Mouse (Mus musculus) hindbrain, embryonic 13.5 days (tissue): Measurements from ENCODE around the gene Mcm3ap. TPM values are rescaled to one million over a fixed set of nuclear protein-coding genes. Genes with fewer than 3 reads are reported as not detected.

Experiments
- ATAC-seq: fragments of 200-750 bp; cut with Nextera tagmentation; 2 replicates; pipeline ENCODE4 v1.8.0; 2017; ENCODE audit warnings: moderate TSS enrichment; ENCODE audit not compliant: low FRiP score
- H3K27ac ChIP-seq: fragments of 300-500 bp; sonication (generic); 2 replicates; pipeline ENCODE4 v1.5.1; 2015; ENCODE audit warnings: inconsistent platforms, mild to moderate bottlenecking, moderate library complexity
- H3K27me3 ChIP-seq: fragments of 300-500 bp; sonication (generic); 2 replicates; pipeline ENCODE4 v1.6.1; 2015; ENCODE audit warnings: mild to moderate bottlenecking, inconsistent platforms
- H3K36me3 ChIP-seq: fragments of 300-500 bp; sonication (generic); 2 replicates; pipeline ENCODE4 v1.6.1; 2015; ENCODE audit warnings: mild to moderate bottlenecking, inconsistent platforms
- H3K4me1 ChIP-seq: fragments of 300-500 bp; sonication (generic); replicated peaks from 2 replicates; pipeline ENCODE4 v1.6.1; 2015; ENCODE audit warnings: inconsistent platforms
- H3K4me2 ChIP-seq: fragments of 300-500 bp; sonication (generic); 2 replicates; pipeline ENCODE4 v1.6.1; 2015; ENCODE audit warnings: inconsistent platforms, mild to moderate bottlenecking, moderate library complexity
- H3K4me3 ChIP-seq: fragments of 300-500 bp; sonication (generic); 2 replicates; pipeline ENCODE4 v1.5.1; 2015; ENCODE audit warnings: mild to moderate bottlenecking, inconsistent platforms
- H3K9ac ChIP-seq: fragments of 300-500 bp; sonication (generic); 2 replicates; pipeline ENCODE4 v1.6.1; 2015; ENCODE audit warnings: mild to moderate bottlenecking, inconsistent platforms
- H3K9me3 ChIP-seq: fragments of 300-500 bp; sonication (generic); 2 replicates; pipeline ENCODE4 v1.6.1; 2016; ENCODE audit warnings: inconsistent platforms
- WGBS: fragments of 180-500 bp; shearing (Covaris S2); methylation state at CpG from one replicate; pipeline ENCODE4 v1.1.7; 2015; 5-methylcytosine and 5-hydroxymethylcytosine counted together
- polyA plus RNA-seq: library from polyadenylated mRNA; unstranded; fragments of >200 nt; fragmentation: Nextera tagmentation; extraction: Ambion mirVana; gene quantifications from 2 replicates; pipeline ENCODE4 v1.2.1, GENCODE M21; 2015

Gene Mcm3ap
- polyA plus RNA-seq, 1 experiment from 2014 or later = 70.5 TPM

DNA sequence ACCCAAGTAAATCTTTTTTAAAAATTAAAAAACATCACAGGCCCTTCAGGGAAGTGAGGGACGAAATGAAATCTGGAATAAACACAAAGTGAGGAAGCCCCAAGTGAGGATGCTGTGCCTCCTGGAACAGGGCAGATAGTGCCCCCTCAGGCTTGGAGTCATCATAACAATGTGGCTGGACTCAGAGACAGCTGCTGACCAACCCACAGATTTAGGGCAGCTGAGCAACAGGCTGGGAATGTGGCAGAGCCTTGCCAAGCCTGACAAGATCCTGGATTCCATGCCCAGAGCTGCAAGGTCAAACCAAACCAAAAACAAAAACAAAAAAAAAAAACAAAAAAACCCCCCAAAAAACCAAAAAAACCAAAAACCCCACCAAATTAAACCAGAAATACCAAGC is 7.5 kb upstream of the Mcm3ap start:
- H3K36me3 ChIP-seq = peaks cover 47% of the 10 kb centered on the region
- H3K9me3 ChIP-seq = no peaks in the 10 kb centered on the region
- H3K9ac ChIP-seq = no peak overlapping the region
- no peak for ATAC-seq
- H3K4me3 ChIP-seq = no peak overlapping the region
- H3K27ac ChIP-seq = no peak overlapping the region
- H3K4me2 ChIP-seq = no peak overlapping the region
- no peaks in the 10 kb centered on the region for H3K27me3 ChIP-seq
- no peaks in the 10 kb centered on the region for H3K4me1 ChIP-seq
- whole genome bisulfite sequencing = 95% methylated on average over 1 of the region's 1 CpGs

DNA sequence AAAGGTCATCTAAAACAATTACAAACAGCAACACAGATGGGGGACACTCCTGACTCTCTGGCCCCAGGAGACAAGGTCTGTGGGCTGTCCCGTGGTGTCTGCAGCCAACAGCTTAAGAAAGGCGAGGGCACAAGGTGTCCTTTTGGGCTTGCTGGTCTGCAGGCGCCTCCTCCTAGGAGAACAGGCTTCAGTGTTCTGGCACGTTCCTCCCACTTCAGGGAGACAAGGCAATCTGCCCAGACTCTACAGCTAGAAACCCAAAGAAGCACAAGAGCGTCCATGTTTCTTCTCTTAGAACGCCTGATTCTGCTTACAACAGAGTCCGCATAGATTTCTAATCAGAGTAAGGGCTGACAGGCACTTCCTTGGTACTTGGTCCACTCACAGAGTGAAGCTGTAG is 6.4 kb upstream of the Mcm3ap start:
- H3K9ac ChIP-seq = no peak overlapping the region
- H3K27ac ChIP-seq = no peak overlapping the region
- H3K4me1 ChIP-seq = no peaks in the 10 kb centered on the region
- no peaks in the 10 kb centered on the region for H3K9me3 ChIP-seq
- H3K36me3 ChIP-seq = peaks cover 47% of the 10 kb centered on the region
- H3K4me2 ChIP-seq = no peak overlapping the region
- WGBS = 93% methylated on average over 7 of the region's 7 CpGs
- ATAC-seq = no peak
- H3K27me3 ChIP-seq = no peaks in the 10 kb centered on the region
- H3K4me3 ChIP-seq = no peak overlapping the region

DNA sequence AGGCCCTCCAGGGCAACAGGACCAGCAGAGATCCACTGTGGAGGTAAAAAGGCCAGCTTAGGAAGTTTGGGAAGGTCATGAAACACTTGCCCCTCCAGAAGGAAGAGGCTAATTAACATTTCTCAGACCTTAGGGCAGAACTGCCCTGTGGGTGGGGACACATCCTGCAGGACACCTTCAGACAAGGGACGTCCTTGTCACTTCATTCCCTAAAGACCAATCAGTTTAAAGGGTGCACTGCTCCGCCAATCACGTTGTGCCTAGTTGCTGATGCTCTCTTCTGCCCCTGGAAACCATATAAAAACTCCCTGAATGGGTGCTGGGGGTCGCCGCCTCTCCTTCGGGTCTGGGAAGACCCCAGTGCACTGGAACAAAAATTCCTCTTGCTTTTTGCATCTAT is 6.0 kb upstream of the Mcm3ap start:
- H3K27ac ChIP-seq = no peak overlapping the region
- H3K4me1 ChIP-seq = peaks cover 2% of the 10 kb centered on the region
- H3K36me3 ChIP-seq = peaks cover 47% of the 10 kb centered on the region
- H3K4me3 ChIP-seq = no peak overlapping the region
- H3K27me3 ChIP-seq = no peaks in the 10 kb centered on the region
- no peak overlapping the region for H3K9ac ChIP-seq
- WGBS = 89% methylated on average over 6 of the region's 6 CpGs
- ATAC-seq = no peak
- no peaks in the 10 kb centered on the region for H3K9me3 ChIP-seq
- no peak overlapping the region for H3K4me2 ChIP-seq

DNA sequence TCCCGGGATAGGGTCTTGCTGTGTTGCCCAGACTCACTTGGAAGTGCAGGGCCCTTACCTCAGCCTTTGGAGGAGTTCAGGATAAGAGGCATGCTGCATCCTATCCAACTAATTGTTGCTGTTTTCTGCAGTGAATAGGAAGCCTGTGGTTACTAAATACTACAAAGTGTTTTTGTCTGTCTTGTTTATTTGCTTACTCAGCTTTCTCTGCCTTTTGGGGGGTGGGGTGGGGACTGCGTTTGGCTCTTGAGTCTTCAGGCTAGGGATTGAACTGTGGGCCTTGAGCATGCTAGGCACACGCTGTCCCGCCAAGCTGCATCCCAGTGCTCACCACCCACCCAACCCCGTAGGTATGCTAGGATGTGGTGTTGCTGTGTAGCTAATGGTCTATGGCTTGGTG is 5.0 kb downstream of the Mcm3ap start:
- Histone ChIP-seq H3K9me3 (no peaks in the 10 kb centered on the region), H3K27me3 (no peaks in the 10 kb centered on the region), H3K4me1 (peaks cover 40% of the 10 kb centered on the region), H3K4me3 (no peak overlapping the region), H3K9ac (no peak overlapping the region), H3K27ac (no peak overlapping the region), H3K36me3 (peaks cover 76% of the 10 kb centered on the region), H3K4me2 (no peak overlapping the region; the same call in 1 of the 2 replicates)
- 92% methylated on average over 5 of the region's 5 CpGs for WGBS
- ATAC-seq = no peak

DNA sequence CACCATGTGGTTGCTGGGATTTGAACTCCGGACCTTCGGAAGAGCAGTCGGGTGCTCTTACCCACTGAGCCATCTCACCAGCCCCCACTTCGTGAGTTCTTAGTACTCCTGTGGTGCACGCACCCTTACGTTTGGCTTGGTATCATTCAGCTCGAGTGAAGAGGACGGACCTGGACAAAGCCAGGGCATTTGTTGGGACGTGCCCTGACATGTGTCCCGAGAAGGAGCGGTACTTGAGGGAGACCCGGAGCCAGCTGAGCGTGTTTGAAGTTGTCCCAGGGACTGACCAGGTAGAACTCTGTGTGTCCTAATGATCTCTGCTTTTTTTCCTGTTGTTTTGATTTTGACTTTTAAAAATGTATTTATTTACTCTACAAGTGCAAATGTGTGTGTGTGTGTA is 12.1 kb downstream of the Mcm3ap start:
- Histone ChIP-seq H3K27me3 (no peaks in the 10 kb centered on the region), H3K9ac (no peak overlapping the region), H3K4me2 (no peak overlapping the region), H3K27ac (no peak overlapping the region), H3K4me3 (no peak overlapping the region), H3K4me1 (no peaks in the 10 kb centered on the region), H3K9me3 (no peaks in the 10 kb centered on the region), H3K36me3 (peaks cover 98% of the 10 kb centered on the region)
- WGBS = 92% methylated on average over 13 of the region's 13 CpGs
- no peak for ATAC-seq

DNA sequence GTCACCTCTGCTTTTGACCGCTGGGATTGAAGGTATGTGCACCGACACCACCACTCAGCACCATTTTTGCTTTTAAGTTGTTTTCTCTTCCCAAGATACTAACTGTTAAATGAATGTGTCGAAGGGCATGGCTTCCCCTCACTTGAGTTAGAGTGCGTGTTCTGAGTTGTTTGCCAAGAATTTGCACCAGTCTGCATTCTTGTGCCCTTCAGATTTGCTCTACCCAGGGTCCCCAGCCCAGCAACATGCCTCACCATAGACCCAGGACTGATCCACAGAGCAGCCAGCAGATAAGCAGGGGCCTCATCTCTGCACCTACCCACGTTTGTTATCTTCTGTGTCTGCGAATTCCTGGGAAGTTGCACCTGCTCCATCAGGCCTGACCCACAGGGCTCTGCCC is 12.8 kb downstream of the Mcm3ap start:
- Histone ChIP-seq H3K9ac (no peak overlapping the region), H3K27me3 (no peaks in the 10 kb centered on the region), H3K9me3 (no peaks in the 10 kb centered on the region), H3K4me2 (no peak overlapping the region), H3K4me1 (no peaks in the 10 kb centered on the region), H3K27ac (no peak overlapping the region), H3K4me3 (no peak overlapping the region), H3K36me3 (peaks cover 98% of the 10 kb centered on the region)
- 94% methylated on average over 6 of the region's 6 CpGs for WGBS
- no peak for ATAC-seq

DNA sequence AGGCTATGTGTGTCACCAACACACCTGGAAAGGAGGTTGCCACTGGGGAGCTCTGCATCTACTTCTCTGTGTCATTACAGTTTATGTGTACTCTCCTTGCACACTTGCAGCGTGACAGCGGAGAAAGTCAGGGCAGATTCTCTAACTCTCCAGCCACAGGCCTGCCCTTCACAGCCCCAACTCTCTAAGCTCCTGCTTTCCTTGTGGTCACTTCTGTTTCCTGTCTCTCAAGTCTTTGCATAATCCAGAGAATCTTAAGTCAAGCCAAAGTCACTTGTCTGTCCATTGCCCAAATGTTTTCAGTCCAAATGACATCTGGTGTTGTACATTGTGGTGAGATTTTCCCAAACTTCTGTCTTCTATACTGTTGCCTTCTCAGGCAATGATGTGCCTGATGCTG is 17.6 kb downstream of the Mcm3ap start:
- H3K4me1 ChIP-seq = no peaks in the 10 kb centered on the region
- H3K4me2 ChIP-seq = no peak overlapping the region
- no peak overlapping the region for H3K9ac ChIP-seq
- no peak for ATAC-seq
- H3K9me3 ChIP-seq = no peaks in the 10 kb centered on the region
- peaks cover 98% of the 10 kb centered on the region for H3K36me3 ChIP-seq
- 100% methylated on average over 2 of the region's 2 CpGs for WGBS
- H3K27me3 ChIP-seq = no peaks in the 10 kb centered on the region
- no peak overlapping the region for H3K4me3 ChIP-seq
- no peak overlapping the region for H3K27ac ChIP-seq

DNA sequence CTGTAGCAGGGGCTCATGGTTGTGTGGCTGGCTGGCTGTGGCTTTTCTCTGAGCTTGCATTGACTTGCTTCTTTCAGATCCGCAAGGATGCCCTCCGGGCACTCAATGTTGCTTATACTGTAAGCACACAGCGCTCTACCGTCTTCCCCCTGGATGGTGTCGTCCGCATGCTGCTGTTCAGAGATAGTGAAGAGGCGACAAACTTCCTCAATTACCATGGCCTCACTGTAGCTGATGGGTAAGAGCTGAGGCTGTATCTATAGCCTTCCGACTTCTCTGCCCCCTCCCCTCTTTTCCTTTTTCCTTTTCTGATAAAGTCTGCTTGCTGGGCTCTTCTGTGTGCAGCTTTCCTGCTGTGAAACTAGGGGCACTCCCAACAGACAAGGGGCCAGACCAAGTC is 19.5 kb downstream of the Mcm3ap start:
- no peak overlapping the region for H3K4me3 ChIP-seq
- no peaks in the 10 kb centered on the region for H3K9me3 ChIP-seq
- H3K27ac ChIP-seq = no peak overlapping the region
- WGBS = 96% methylated on average over 8 of the region's 8 CpGs
- H3K9ac ChIP-seq = no peak overlapping the region
- no peaks in the 10 kb centered on the region for H3K4me1 ChIP-seq
- H3K36me3 ChIP-seq = peaks cover 94% of the 10 kb centered on the region
- no peak overlapping the region for H3K4me2 ChIP-seq
- H3K27me3 ChIP-seq = no peaks in the 10 kb centered on the region
- no peak for ATAC-seq

DNA sequence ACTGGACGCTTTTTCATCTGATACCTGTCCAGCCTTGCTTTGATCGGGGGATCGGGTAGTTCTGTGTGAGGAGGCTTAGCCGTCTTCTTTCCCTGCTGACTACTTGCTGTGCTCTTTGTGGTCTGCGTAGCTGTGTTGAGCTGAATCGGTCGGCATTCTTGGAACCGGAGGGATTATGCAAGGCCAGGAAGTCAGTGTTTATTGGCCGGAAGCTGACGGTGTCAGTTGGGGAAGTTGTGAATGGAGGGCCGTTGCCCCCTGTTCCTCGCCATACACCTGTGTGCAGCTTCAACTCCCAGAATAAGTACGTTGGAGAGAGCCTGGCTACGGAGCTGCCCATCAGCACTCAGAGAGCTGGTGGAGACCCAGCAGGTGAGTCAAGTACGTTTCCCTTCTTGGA is 20.5 kb downstream of the Mcm3ap start:
- no peak overlapping the region for H3K4me3 ChIP-seq
- H3K36me3 ChIP-seq = peaks cover 94% of the 10 kb centered on the region
- no peaks in the 10 kb centered on the region for H3K27me3 ChIP-seq
- no peak overlapping the region for H3K4me2 ChIP-seq
- no peaks in the 10 kb centered on the region for H3K4me1 ChIP-seq
- no peak overlapping the region for H3K27ac ChIP-seq
- WGBS = 96% methylated on average over 15 of the region's 15 CpGs
- no peaks in the 10 kb centered on the region for H3K9me3 ChIP-seq
- H3K9ac ChIP-seq = no peak overlapping the region
- ATAC-seq = no peak

DNA sequence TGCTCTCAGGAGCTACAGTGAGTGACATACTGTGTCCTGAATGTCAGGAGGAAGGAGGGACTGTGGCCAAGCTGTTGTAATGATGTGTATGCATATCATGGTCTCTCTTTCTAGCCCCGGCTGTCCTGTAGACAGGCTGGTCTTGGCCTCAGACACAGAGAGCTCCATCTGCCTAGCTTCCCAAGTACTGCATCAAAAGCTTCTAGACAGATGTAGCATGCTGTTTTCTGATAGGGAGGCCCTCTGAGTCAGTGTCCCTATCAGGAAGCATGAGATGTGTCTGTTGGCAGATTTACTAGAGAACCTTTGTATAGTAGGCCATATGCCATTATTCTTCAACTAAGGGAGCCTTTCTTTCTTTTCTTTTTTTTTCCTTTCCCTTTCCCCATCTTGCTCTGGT is 24.8 kb downstream of the Mcm3ap start:
- peaks cover 90% of the 10 kb centered on the region for H3K36me3 ChIP-seq
- no peak overlapping the region for H3K9ac ChIP-seq
- no peak for ATAC-seq
- no peak overlapping the region for H3K4me3 ChIP-seq
- no peaks in the 10 kb centered on the region for H3K4me1 ChIP-seq
- H3K4me2 ChIP-seq = no peak overlapping the region
- WGBS = 90% methylated on average over 1 of the region's 1 CpGs
- H3K27me3 ChIP-seq = no peaks in the 10 kb centered on the region
- H3K9me3 ChIP-seq = no peaks in the 10 kb centered on the region
- no peak overlapping the region for H3K27ac ChIP-seq

DNA sequence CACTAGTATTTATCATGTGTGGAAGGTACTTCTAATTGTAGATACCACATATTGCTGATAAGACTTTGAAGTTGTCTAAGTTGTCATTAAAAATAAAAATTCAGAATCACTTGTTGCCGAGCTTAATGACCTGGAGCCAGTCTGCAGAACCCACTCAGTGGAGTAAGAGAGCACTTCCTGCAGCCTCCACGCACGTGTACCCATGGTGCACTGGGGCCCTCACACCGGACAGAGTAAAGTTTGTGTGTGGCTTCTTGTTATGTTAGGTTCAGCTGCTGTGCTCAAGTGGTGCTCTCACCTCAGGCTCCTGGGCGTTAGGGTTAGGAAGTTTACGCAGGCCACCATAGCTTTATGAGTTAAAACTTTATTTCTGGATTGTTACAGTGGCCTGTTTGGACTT is 26.8 kb downstream of the Mcm3ap start:
- H3K36me3 ChIP-seq = peaks cover 90% of the 10 kb centered on the region
- H3K9ac ChIP-seq = no peak overlapping the region
- H3K4me1 ChIP-seq = no peaks in the 10 kb centered on the region
- no peak for ATAC-seq
- no peak overlapping the region for H3K4me2 ChIP-seq
- no peak overlapping the region for H3K4me3 ChIP-seq
- no peak overlapping the region for H3K27ac ChIP-seq
- H3K9me3 ChIP-seq = no peaks in the 10 kb centered on the region
- 93% methylated on average over 6 of the region's 6 CpGs for WGBS
- H3K27me3 ChIP-seq = no peaks in the 10 kb centered on the region

DNA sequence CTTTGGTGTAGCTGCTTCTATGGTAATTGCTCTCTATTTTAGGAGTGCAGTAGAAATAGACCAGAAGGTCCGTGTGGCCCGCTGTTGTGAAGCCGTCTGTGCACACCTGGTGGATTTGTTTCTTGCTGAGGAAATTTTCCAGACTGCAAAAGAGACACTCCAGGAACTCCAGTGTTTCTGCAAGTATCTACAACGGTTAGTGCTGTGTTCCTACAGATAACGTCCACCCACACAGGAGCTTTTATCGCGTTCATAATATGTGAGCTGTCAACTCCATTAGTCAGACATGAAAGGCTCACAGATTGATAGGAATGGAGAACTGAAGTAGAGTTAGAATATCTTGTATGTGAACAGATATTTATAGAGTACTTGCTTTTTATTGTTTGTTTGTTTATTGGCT is 27.6 kb downstream of the Mcm3ap start:
- Histone ChIP-seq H3K4me2 (no peak overlapping the region), H3K4me3 (no peak overlapping the region), H3K4me1 (no peaks in the 10 kb centered on the region), H3K9ac (no peak overlapping the region), H3K27ac (no peak overlapping the region), H3K27me3 (no peaks in the 10 kb centered on the region), H3K36me3 (peaks cover 88% of the 10 kb centered on the region), H3K9me3 (no peaks in the 10 kb centered on the region)
- ATAC-seq = no peak
- WGBS = 94% methylated on average over 7 of the region's 7 CpGs

DNA sequence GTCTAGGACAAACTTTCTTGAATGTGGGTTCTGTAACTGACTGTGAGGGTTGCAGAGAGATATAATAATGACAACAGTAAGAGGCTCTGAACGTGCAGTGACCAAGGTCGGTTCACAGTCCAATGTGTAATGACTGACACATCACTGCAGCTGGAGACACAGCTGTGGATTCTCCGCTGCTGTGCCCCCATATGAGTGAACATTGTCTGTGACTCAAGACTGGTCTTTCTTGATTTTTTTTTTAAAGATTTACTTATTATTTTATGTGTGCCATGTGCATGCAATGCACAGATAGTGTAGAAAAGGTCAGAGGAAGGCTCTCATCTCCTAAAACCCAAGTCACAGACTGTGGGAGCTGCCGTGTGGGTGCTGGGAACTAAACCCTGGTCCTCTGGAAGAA is 28.8 kb downstream of the Mcm3ap start:
- Histone ChIP-seq H3K27ac (no peak overlapping the region), H3K4me3 (no peak overlapping the region), H3K9ac (no peak overlapping the region), H3K4me1 (no peaks in the 10 kb centered on the region), H3K36me3 (peaks cover 92% of the 10 kb centered on the region), H3K9me3 (no peaks in the 10 kb centered on the region), H3K27me3 (no peaks in the 10 kb centered on the region), H3K4me2 (no peak overlapping the region)
- 97% methylated on average over 4 of the region's 4 CpGs for WGBS
- no peak for ATAC-seq
